8 mouse cellular contexts compared by ENCODE assay signal in the genomic region with DNA sequence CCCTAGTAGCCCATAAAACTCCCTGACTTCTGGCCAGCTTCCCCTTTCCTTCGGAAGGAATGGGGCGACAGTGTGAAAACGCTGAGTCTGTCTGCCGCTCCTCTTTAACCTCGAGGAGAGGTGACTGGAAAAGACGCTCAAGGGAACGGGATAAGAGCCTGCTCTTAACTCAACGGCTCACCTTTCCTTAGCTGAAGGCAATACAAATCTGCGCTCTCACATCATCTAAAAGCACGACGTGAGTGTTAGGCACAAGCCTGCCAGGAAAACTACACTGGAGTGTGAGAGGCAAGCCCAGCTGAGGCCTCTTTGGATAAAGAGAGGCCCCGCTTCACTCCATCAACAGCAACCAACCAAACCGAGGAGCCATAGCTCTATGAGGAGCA. TPM values are rescaled to one million over a fixed set of nuclear protein-coding genes. Genes with fewer than 3 reads are reported as not detected.
DNase-seq lines count a peak whose midpoint lies in the region; ATAC-seq lines count a peak whose summit lies in the region.

TSS of gene Nexn (minus strand) at position 315 of the 386 bp plus-strand sequence.

- H3K27me3 ChIP-seq in erythroblast, embryonic 14.5 days (ENCODE audit: control insufficient read depth) = peaks cover 80% of the 10 kb centered on the region
- peaks cover 9% of the 10 kb centered on the region for H3K27me3 ChIP-seq in embryonic facial prominence, embryonic 11.5 days (ENCODE audit: control insufficient read depth, insufficient read depth, low read length)
- H3K27me3 ChIP-seq in heart, embryonic 16.5 days (ENCODE audit: control insufficient read depth, insufficient read depth, low read length) = no peaks in the 10 kb centered on the region
- peaks cover 81% of the 10 kb centered on the region for H3K27me3 ChIP-seq in liver, embryonic 15.5 days

- H3K9ac ChIP-seq in embryonic facial prominence, embryonic 11.5 days (replicated peaks; ENCODE audit: low read length) = peak within 1 kb of the TSS; percentile 72
- peak within 1 kb of the TSS; percentile 98 for H3K9ac ChIP-seq in heart, embryonic 16.5 days (ENCODE audit: low read length)
- H3K9ac ChIP-seq in liver, embryonic 15.5 days = peak within 1 kb of the TSS; percentile 42; the same call in 1 of the 2 replicates

- no peak for ATAC-seq in erythroblast, adult 5-6 weeks (replicated peaks; ENCODE audit: low FRiP score, poor library complexity, severe bottlenecking)
- ATAC-seq in embryonic facial prominence, embryonic 11.5 days (replicated peaks; ENCODE audit: insufficient number of reproducible peaks, low FRiP score, low TSS enrichment, low read depth) = no peak
- ATAC-seq in heart, embryonic 16.5 days (replicated peaks; ENCODE audit: extremely low read depth, insufficient read depth, low FRiP score) = peak; percentile 29; the same call in 1 of the 2 replicates
- no peak for ATAC-seq in liver, embryonic 15.5 days (ENCODE audit: insufficient read depth)

- DNase-seq in embryonic facial prominence, embryonic 11.5 days (ENCODE audit: low spot score) = peak; percentile 36
- no peak for DNase-seq in cerebellum, postnatal 25 days
- no peak for DNase-seq in frontal cortex, postnatal 36 days (ENCODE audit: low spot score in 2 of 2)
- no peak for DNase-seq in adrenal gland, adult 2 months

- H3K4me2 ChIP-seq in embryonic facial prominence, embryonic 11.5 days (ENCODE audit: low read depth, low read length) = peak within 1 kb of the TSS; percentile 99
- H3K4me2 ChIP-seq in heart, embryonic 16.5 days (ENCODE audit: low read depth, low read length) = peak within 1 kb of the TSS; percentile 78
- peak within 1 kb of the TSS; percentile 77 for H3K4me2 ChIP-seq in liver, embryonic 15.5 days

- H3K27ac ChIP-seq in embryonic facial prominence, embryonic 11.5 days (replicated peaks; ENCODE audit: low read depth, low read length) = peak within 1 kb of the TSS; percentile 20; the same call in 1 of the 2 replicates
- H3K27ac ChIP-seq in heart, embryonic 16.5 days (ENCODE audit: low read length) = peak within 1 kb of the TSS; percentile 100
- no peak within 1 kb of the TSS for H3K27ac ChIP-seq in liver, embryonic 15.5 days (replicated peaks)

- H3K4me1 ChIP-seq in erythroblast, embryonic 14.5 days (ENCODE audit: control insufficient read depth) = peaks cover 21% of the 10 kb centered on the region
- peaks cover 3% of the 10 kb centered on the region; the same call in 1 of the 2 replicates for H3K4me1 ChIP-seq in embryonic facial prominence, embryonic 11.5 days (ENCODE audit: control insufficient read depth, insufficient read depth, low read length)
- H3K4me1 ChIP-seq in heart, embryonic 16.5 days (ENCODE audit: control insufficient read depth, insufficient read depth, low read length) = peaks cover 20% of the 10 kb centered on the region
- peaks cover 33% of the 10 kb centered on the region for H3K4me1 ChIP-seq in liver, embryonic 15.5 days (replicated peaks)

- no peaks in the 10 kb centered on the region for H3K36me3 ChIP-seq in erythroblast, embryonic 14.5 days (ENCODE audit: control insufficient read depth)
- H3K36me3 ChIP-seq in embryonic facial prominence, embryonic 11.5 days (replicated peaks; ENCODE audit: control insufficient read depth, insufficient read depth, low read depth, low read length) = no peaks in the 10 kb centered on the region
- H3K36me3 ChIP-seq in heart, embryonic 16.5 days (ENCODE audit: control insufficient read depth, insufficient read depth) = no peaks in the 10 kb centered on the region
- H3K36me3 ChIP-seq in liver, embryonic 15.5 days (replicated peaks) = no peaks in the 10 kb centered on the region

- 3% methylated on average over 13 of the region's 13 CpGs for WGBS in embryonic facial prominence, embryonic 11.5 days
- WGBS in heart, embryonic 16.5 days = 3% methylated on average over 13 of the region's 13 CpGs
- WGBS in liver, embryonic 15.5 days (ENCODE audit: insufficient replicate concordance) = 12% methylated on average over 13 of the region's 13 CpGs

- peak within 1 kb of the TSS; percentile 46 for H3K4me3 ChIP-seq in erythroblast, embryonic 14.5 days (replicated peaks)
- H3K4me3 ChIP-seq in embryonic facial prominence, embryonic 11.5 days (ENCODE audit: low read depth, low read length) = peak within 1 kb of the TSS; percentile 62
- H3K4me3 ChIP-seq in heart, embryonic 16.5 days (ENCODE audit: low read length) = peak within 1 kb of the TSS; percentile 80
- peak within 1 kb of the TSS; percentile 58 for H3K4me3 ChIP-seq in liver, embryonic 15.5 days (replicated peaks)

- H3K9me3 ChIP-seq in erythroblast, embryonic 14.5 days (ENCODE audit: control insufficient read depth, low read length) = no peaks in the 10 kb centered on the region
- no peaks in the 10 kb centered on the region for H3K9me3 ChIP-seq in embryonic facial prominence, embryonic 11.5 days (replicated peaks; ENCODE audit: control insufficient read depth, low read length)
- H3K9me3 ChIP-seq in heart, embryonic 16.5 days (replicated peaks; ENCODE audit: control insufficient read depth, low read length) = no peaks in the 10 kb centered on the region
- H3K9me3 ChIP-seq in liver, embryonic 15.5 days (replicated peaks) = no peaks in the 10 kb centered on the region

RNA-seq across cellular contexts. Expression of gene Nexn, which starts in this region (rescaled TPM):
- not detected in 2 replicates for polyA plus RNA-seq in erythroblast, embryonic 14.5 days (2012)
- not detected in 2 replicates for total RNA-seq in erythroblast, adult 5-6 weeks (2015; ENCODE audit: low replicate concordance)
- total RNA-seq in erythroblast, adult 5-6 weeks (2017; ENCODE audit: low replicate concordance) = not detected in 2 replicates
- 4.9 and 5.3 TPM in 2 replicates for polyA plus RNA-seq in embryonic facial prominence, embryonic 11.5 days (2014; fragmentation: Nextera tagmentation; extraction: Ambion mirVana)
- polyA plus RNA-seq in heart, embryonic 16.5 days (2015; fragmentation: Nextera tagmentation; extraction: Ambion mirVana) = 224 and 231 TPM in 2 replicates
- polyA plus RNA-seq in liver, embryonic 15.5 days (2015; fragmentation: Nextera tagmentation; extraction: Ambion mirVana) = 1.5 and 1.7 TPM in 2 replicates
- total RNA-seq in adrenal gland, adult 2 months (2021) = 1 to 10 TPM; 3.7 TPM
- polyA plus RNA-seq in adrenal gland, adult 2 months (2012; rRNA removed) = not detected in 2 replicates

Comparison
In these comparisons a context has a peak if more than half of its experiments do, and no peak if none do; other contexts are left out.
1. RNA of gene Nexn (polyA plus RNA-seq): 224 to 231 TPM in heart, embryonic 16.5 days; 4.9 to 5.3 TPM in embryonic facial prominence, embryonic 11.5 days, 1.5 to 1.7 TPM in liver, embryonic 15.5 days, not detected in erythroblast, embryonic 14.5 days and not detected in adrenal gland, adult 2 months; every median in the first group is over 10 times any median in the second.
2. H3K9ac ChIP-seq: peak in every context shown above with its lines; median percentile 98 in heart, embryonic 16.5 days; 72 in embryonic facial prominence, embryonic 11.5 days; 42 in liver, embryonic 15.5 days.
3. Peak in every context shown above with its lines, with median percentiles within 50 percentile points of each other: H3K4me3 ChIP-seq and H3K4me2 ChIP-seq.